Mouse (Mus musculus): ENCODE measurements around the gene Fam19a5.

GRCm38 (mm10) chr15:87646313-87647061, 102.4 kb downstream of the Fam19a5 start:
- no peak for TF ChIP-seq CTCF (IDR thresholded peaks at IDR 0.05; ENCODE audit: extremely low read depth, insufficient read depth, insufficient read length, insufficient replicate concordance)
- TF ChIP-seq POLR2A (IDR thresholded peaks at IDR 0.05; ENCODE audit: low read depth, low read length), result no peak
